Mouse (Mus musculus) thymus, postnatal 36 days (tissue): ENCODE measurements around the gene Vamp1.

Experiments
- DNase-seq, 2 experiments: peaks; one replicate each; pipeline ENCODE4 v3.0.0; 2022; ENCODE audit warnings: mixed read lengths in 2 of 2

Gene Vamp1

GRCm38 (mm10) chr6:125292256-125292655 lies 76.9 kb downstream of the Vamp1 start:
- no peak for DNase-seq

GRCm38 (mm10) chr6:125294049-125294448 lies 78.7 kb downstream of the Vamp1 start:
- DNase-seq = no peak
